Mouse (Mus musculus) adrenal gland, adult 2 months (tissue): ENCODE data around the gene Sart3. TPM values are rescaled to one million over a fixed set of nuclear protein-coding genes. Genes with fewer than 3 reads are reported as not detected.

Experiments
- DNase-seq: peaks from one replicate; pipeline ENCODE4 v3.0.0; 2021
- polyA plus RNA-seq: library from polyadenylated mRNA; depleted of rRNA; stranded (reverse); fragments of >200 nt; gene quantifications from 2 replicates; pipeline ENCODE4 v1.2.3, GENCODE M21; 2012; rRNA removed
- total RNA-seq, 2 experiments: library from RNA; stranded (reverse); gene quantifications; 2 replicates each; pipeline ENCODE4 v1.2.3; 2021

The Sart3 gene
- total and polyA plus RNA-seq, 3 experiments, result 16.2 to 29.8 (median 26.3) TPM

GRCm38 (mm10) chr5:113725417-113725816 lies 46.9 kb downstream of the Sart3 start:
- DNase-seq, result no peak

- DNase-seq, result peak; percentile 72
These were observed 47.9 kb downstream of the Sart3 start, which contains the start of gene 1700069L16Rik for GRCm38 (mm10) chr5:113724446-113724845. Gene 1700069L16Rik (minus strand): TSS chr5:113724772.

GRCm38 (mm10) chr5:113723567-113724237 lies 48.6 kb downstream of the Sart3 start:
- DNase-seq, result no peak

GRCm38 (mm10) chr5:113722224-113723013 lies 49.9 kb downstream of the Sart3 start:
- no peak for DNase-seq

- no peak for DNase-seq
These were observed 53.1 kb downstream of the Sart3 start for GRCm38 (mm10) chr5:113719221-113719661.

- peak; percentile 8 for DNase-seq
These were observed 55.5 kb downstream of the Sart3 start for GRCm38 (mm10) chr5:113716581-113717388.

GRCm38 (mm10) chr5:113712861-113713260 lies 59.4 kb downstream of the Sart3 start:
- DNase-seq, result no peak

- peak; percentile 7 for DNase-seq
These were observed 68.3 kb downstream of the Sart3 start for GRCm38 (mm10) chr5:113703803-113704585.

GRCm38 (mm10) chr5:113700388-113701023 lies 71.8 kb downstream of the Sart3 start:
- no peak for DNase-seq

- no peak for DNase-seq
These were observed 77.9 kb downstream of the Sart3 start for GRCm38 (mm10) chr5:113694415-113694814.

GRCm38 (mm10) chr5:113694000-113694399 lies 78.3 kb downstream of the Sart3 start:
- no peak for DNase-seq

GRCm38 (mm10) chr5:113693196-113693755 lies 79.0 kb downstream of the Sart3 start:
- DNase-seq, result no peak

Other genes with a start within 250 kb of the Sart3 start
- gene Cmklr1, start 122.1 kb downstream of the Sart3 start, total RNA-seq, result 10 to 100 TPM; 25.3 to 25.7 TPM
- 61.3 and 75.6 TPM in 2 replicates for gene Cmklr1, start 122.1 kb downstream of the Sart3 start, polyA plus RNA-seq
- not detected for gene 1700069L16Rik, start 47.7 kb downstream of the Sart3 start, total RNA-seq
- not detected in 2 replicates for gene 1700069L16Rik, start 47.7 kb downstream of the Sart3 start, polyA plus RNA-seq
- 10 to 100 TPM; 10.5 to 19.5 TPM for gene Ficd, start 36.7 kb downstream of the Sart3 start, total RNA-seq
- gene Ficd, start 36.7 kb downstream of the Sart3 start, polyA plus RNA-seq, result 11.8 and 12.3 TPM in 2 replicates
- 100 to 1,000 TPM; 657 to 936 TPM for gene Iscu, start 238 bp upstream of the Sart3 start, total RNA-seq
- gene Iscu, start 238 bp upstream of the Sart3 start, polyA plus RNA-seq, result 305 and 399 TPM in 2 replicates
- 10 to 100 TPM; 10.1 to 19.8 TPM for gene Tmem119, start 28.0 kb upstream of the Sart3 start, total RNA-seq
- gene Tmem119, start 28.0 kb upstream of the Sart3 start, polyA plus RNA-seq, result 20.1 and 21.1 TPM in 2 replicates
- gene Selplg, start 60.1 kb upstream of the Sart3 start, total RNA-seq, result 1 to 10 TPM; 5.1 to 6.5 TPM
- gene Selplg, start 60.1 kb upstream of the Sart3 start, polyA plus RNA-seq, result 16.3 and 18.0 TPM in 2 replicates
- 10 to 100 TPM; 43.3 to 75.5 TPM for gene Coro1c, start 136.2 kb upstream of the Sart3 start, total RNA-seq
- gene Coro1c, start 136.2 kb upstream of the Sart3 start, polyA plus RNA-seq, result 29.1 and 31.3 TPM in 2 replicates
- gene Ssh1, start 221.4 kb upstream of the Sart3 start, total RNA-seq, result 10 to 100 TPM; 15.5 to 24.6 TPM
- 9.1 and 9.9 TPM in 2 replicates for gene Ssh1, start 221.4 kb upstream of the Sart3 start, polyA plus RNA-seq
- gene Dao, start 231.2 kb upstream of the Sart3 start, total RNA-seq, result not detected
- not detected in 2 replicates for gene Dao, start 231.2 kb upstream of the Sart3 start, polyA plus RNA-seq